Mouse (Mus musculus): ENCODE data around the gene Atp8a2. TPM values are rescaled to one million over a fixed set of nuclear protein-coding genes. Genes with fewer than 3 reads are reported as not detected.

The Atp8a2 gene
- polyA plus RNA-seq, 1 experiment from 2014 or later = not detected

- in situ Hi-C loops (cut with MboI; ENCODE audit: low pct_unique_long_range_greater_than_20kb) = no loop called here
- ChIA-PET CTCF (no interaction called here), POLR2A (no interaction called here)
- H3K27me3 ChIP-seq = peaks cover 49% of the 10 kb centered on the region
- DNase-seq (ENCODE audit: low read depth, low spot score) (no peak), ATAC-seq (no peak)
- no peak for TF ChIP-seq CTCF (IDR thresholded peaks at IDR 0.05)
Measured at GRCm38 (mm10) chr14:59807528-59808300, 389.3 kb downstream of the Atp8a2 start.

GRCm38 (mm10) chr14:59806910-59807309 is 390.1 kb downstream of the Atp8a2 start:
- in situ Hi-C loops (cut with MboI; ENCODE audit: low pct_unique_long_range_greater_than_20kb) = no loop called here
- ChIA-PET POLR2A (interaction anchor here (0.7 kb wide), 1 partner anchor 111 kb away, joined by 5 read pairs; no protein-coding TSS in a partner anchor), CTCF (no interaction called here)
- TF ChIP-seq CTCF (IDR thresholded peaks at IDR 0.05) = no peak
- peaks cover 51% of the 10 kb centered on the region for H3K27me3 ChIP-seq
- ATAC-seq (no peak), DNase-seq (ENCODE audit: low read depth, low spot score) (no peak)

GRCm38 (mm10) chr14:59806159-59806558 is 390.8 kb downstream of the Atp8a2 start:
- in situ Hi-C loops (cut with MboI; ENCODE audit: low pct_unique_long_range_greater_than_20kb) = no loop called here
- POLR2A ChIA-PET = interaction anchor here (0.7 kb wide), 1 partner anchor 110 kb away, joined by 5 read pairs; no protein-coding TSS in a partner anchor
- ATAC-seq = no peak
- peaks cover 56% of the 10 kb centered on the region for H3K27me3 ChIP-seq
- TF ChIP-seq CTCF (IDR thresholded peaks at IDR 0.05) = no peak
- no peak for DNase-seq (ENCODE audit: low read depth, low spot score)
- CTCF ChIA-PET = no interaction called here

- H3K27me3 ChIP-seq = peaks cover 59% of the 10 kb centered on the region
- ATAC-seq (no peak), DNase-seq (ENCODE audit: low read depth, low spot score) (no peak)
- in situ Hi-C loops (cut with MboI; ENCODE audit: low pct_unique_long_range_greater_than_20kb) = no loop called here
- CTCF ChIA-PET = no interaction called here
- POLR2A ChIA-PET = no interaction called here
- no peak for TF ChIP-seq CTCF (IDR thresholded peaks at IDR 0.05)
Measured at GRCm38 (mm10) chr14:59805683-59806082, 391.3 kb downstream of the Atp8a2 start.

- DNase-seq (ENCODE audit: low read depth, low spot score) = no peak
- POLR2A ChIA-PET = no interaction called here
- CTCF ChIA-PET = no interaction called here
- in situ Hi-C loops (cut with MboI; ENCODE audit: low pct_unique_long_range_greater_than_20kb) = no loop called here
- no peak for ATAC-seq
- no peak for TF ChIP-seq CTCF (IDR thresholded peaks at IDR 0.05)
- H3K27me3 ChIP-seq = peaks cover 53% of the 10 kb centered on the region
Measured at GRCm38 (mm10) chr14:59801961-59802599, 394.9 kb downstream of the Atp8a2 start.

- TF ChIP-seq CTCF (IDR thresholded peaks at IDR 0.05) = no peak
- ATAC-seq = no peak
- CTCF ChIA-PET = interaction anchor here (1.5 kb wide), 1 partner anchor 13 kb away, joined by 3 read pairs; no protein-coding TSS in a partner anchor
Measured at GRCm38 (mm10) chr14:59799511-59799910, 397.5 kb downstream of the Atp8a2 start.

GRCm38 (mm10) chr14:59793841-59794240 is 403.1 kb downstream of the Atp8a2 start:
- in situ Hi-C loops (cut with MboI; ENCODE audit: low pct_unique_long_range_greater_than_20kb) = no loop called here
- ChIA-PET POLR2A (no interaction called here), CTCF (no interaction called here)
- no peak for TF ChIP-seq CTCF (IDR thresholded peaks at IDR 0.05)
- H3K27me3 ChIP-seq = peaks cover 34% of the 10 kb centered on the region
- DNase-seq (ENCODE audit: low read depth, low spot score) (no peak), ATAC-seq (no peak)

More at GRCm38 (mm10) chr14:59799511-59799910, 397.5 kb downstream of the Atp8a2 start:
- peaks cover 44% of the 10 kb centered on the region for H3K27me3 ChIP-seq
- no peak for DNase-seq (ENCODE audit: low read depth, low spot score)
- POLR2A ChIA-PET = no interaction called here
- in situ Hi-C loops (cut with MboI; ENCODE audit: low pct_unique_long_range_greater_than_20kb) = no loop called here

GRCm38 (mm10) chr14:59783348-59784341 is 413.3 kb downstream of the Atp8a2 start:
- in situ Hi-C loops (cut with MboI; ENCODE audit: low pct_unique_long_range_greater_than_20kb) = no loop called here
- POLR2A ChIA-PET = no interaction called here
- CTCF ChIA-PET = no interaction called here
- peaks cover 44% of the 10 kb centered on the region for H3K27me3 ChIP-seq
- no peak for ATAC-seq
- TF ChIP-seq CTCF (IDR thresholded peaks at IDR 0.05) = no peak
- no peak for DNase-seq (ENCODE audit: low read depth, low spot score)

- ChIA-PET POLR2A (no interaction called here), CTCF (no interaction called here)
- H3K27me3 ChIP-seq = peaks cover 36% of the 10 kb centered on the region
- ATAC-seq = no peak
- DNase-seq (ENCODE audit: low read depth, low spot score) = no peak
- TF ChIP-seq CTCF (IDR thresholded peaks at IDR 0.05) = no peak
- in situ Hi-C loops (cut with MboI; ENCODE audit: low pct_unique_long_range_greater_than_20kb) = no loop called here
Measured at GRCm38 (mm10) chr14:59780391-59780790, 416.6 kb downstream of the Atp8a2 start.

- ChIA-PET CTCF (no interaction called here), POLR2A (no interaction called here)
- in situ Hi-C loops (cut with MboI; ENCODE audit: low pct_unique_long_range_greater_than_20kb) = no loop called here
- H3K27me3 ChIP-seq = peaks cover 45% of the 10 kb centered on the region
- no peak for ATAC-seq
- TF ChIP-seq CTCF (IDR thresholded peaks at IDR 0.05) = no peak
- DNase-seq (ENCODE audit: low read depth, low spot score) = no peak
Measured at GRCm38 (mm10) chr14:59762227-59762626, 434.8 kb downstream of the Atp8a2 start.

All from Patski (cell line).